Mouse (Mus musculus) kidney, embryonic 14.5 days (tissue): Measurements from ENCODE around the gene Rtraf. TPM values are rescaled to one million over a fixed set of nuclear protein-coding genes. Genes with fewer than 3 reads are reported as not detected.

Experiments
- ATAC-seq: fragments of 200-750 bp; cut with Nextera tagmentation; 2 replicates; pipeline ENCODE4 v1.8.0; 2017; ENCODE audit warnings: moderate number of reproducible peaks, mild to moderate bottlenecking, moderate TSS enrichment, moderate library complexity; ENCODE audit not compliant: low FRiP score, low TSS enrichment
- H3K27ac ChIP-seq: fragments of 300-500 bp; sonication (generic); 2 replicates; pipeline ENCODE4 v1.5.1; 2014; ENCODE audit warnings: low read depth, mild to moderate bottlenecking, low read length, moderate library complexity, mixed read lengths
- H3K27me3 ChIP-seq: fragments of 300-500 bp; sonication (generic); 2 replicates; pipeline ENCODE4 v1.6.1; 2014; ENCODE audit warnings: mild to moderate bottlenecking, low read length; ENCODE audit not compliant: control insufficient read depth, insufficient read depth
- H3K36me3 ChIP-seq: fragments of 300-500 bp; sonication (generic); 2 replicates; pipeline ENCODE4 v1.6.1; 2014; ENCODE audit warnings: low read length, mixed read lengths; ENCODE audit not compliant: control insufficient read depth, insufficient read depth
- H3K4me1 ChIP-seq: fragments of 300-500 bp; sonication (generic); 2 replicates; pipeline ENCODE4 v1.6.1; 2014; ENCODE audit warnings: low read length, mixed read lengths; ENCODE audit not compliant: control insufficient read depth, insufficient read depth
- H3K4me2 ChIP-seq: fragments of 300-500 bp; sonication (generic); replicated peaks from 2 replicates; pipeline ENCODE4 v1.6.1; 2014; ENCODE audit warnings: low read depth, mild to moderate bottlenecking, low read length
- H3K4me3 ChIP-seq: fragments of 300-500 bp; sonication (generic); 2 replicates; pipeline ENCODE4 v1.5.1; 2014; ENCODE audit warnings: mild to moderate bottlenecking, low read length
- H3K9ac ChIP-seq: fragments of 300-500 bp; sonication (generic); 2 replicates; pipeline ENCODE4 v1.6.1; 2014; ENCODE audit warnings: low read depth, mild to moderate bottlenecking, low read length, moderate library complexity
- H3K9me3 ChIP-seq: fragments of 300-500 bp; sonication (generic); 2 replicates; pipeline ENCODE4 v1.6.1; 2016; ENCODE audit warnings: low read length; ENCODE audit not compliant: control insufficient read depth
- WGBS: fragments of 180-500 bp; shearing (Covaris S2); extraction: QIAGEN DNeasy Blood & Tissue Kit; methylation state at CpG from one replicate; pipeline ENCODE4 v1.1.7; 2014; 5-methylcytosine and 5-hydroxymethylcytosine counted together
- polyA plus RNA-seq: library from polyadenylated mRNA; unstranded; fragments of >200 nt; fragmentation: Nextera tagmentation; extraction: Ambion mirVana; gene quantifications from 2 replicates; pipeline ENCODE4 v1.2.1, GENCODE M21; 2014

Rtraf gene
- polyA plus RNA-seq, 1 experiment from 2014 or later = 230 TPM

DNA sequence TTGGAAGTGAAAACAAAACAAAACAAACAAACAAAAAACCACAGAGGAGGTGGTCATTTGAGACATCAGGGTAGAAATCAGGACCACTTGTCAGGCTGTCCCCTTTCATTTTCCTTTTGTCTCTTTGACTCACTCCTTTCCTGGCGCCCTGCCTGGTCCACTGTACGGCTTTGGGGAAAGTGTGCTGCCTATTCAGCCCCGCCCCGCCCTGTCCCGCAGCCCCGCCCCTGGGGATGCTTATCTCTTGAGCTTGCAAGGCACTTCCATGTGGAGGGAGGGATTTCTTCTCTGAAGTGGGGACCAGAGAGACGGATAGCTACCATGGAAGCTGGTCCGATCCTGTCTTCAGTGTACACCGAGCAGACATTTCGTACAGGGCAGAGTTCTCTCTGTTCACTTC is 20.0 kb downstream of the Rtraf start:
- H3K36me3 ChIP-seq = peaks cover 28% of the 10 kb centered on the region
- no peaks in the 10 kb centered on the region for H3K4me1 ChIP-seq
- no peak overlapping the region for H3K4me2 ChIP-seq
- H3K4me3 ChIP-seq = no peak overlapping the region
- no peaks in the 10 kb centered on the region for H3K27me3 ChIP-seq
- no peak overlapping the region for H3K9ac ChIP-seq
- H3K9me3 ChIP-seq = no peaks in the 10 kb centered on the region
- H3K27ac ChIP-seq = no peak overlapping the region
- no peak for ATAC-seq
- WGBS = 78% methylated on average over 10 of the region's 10 CpGs

DNA sequence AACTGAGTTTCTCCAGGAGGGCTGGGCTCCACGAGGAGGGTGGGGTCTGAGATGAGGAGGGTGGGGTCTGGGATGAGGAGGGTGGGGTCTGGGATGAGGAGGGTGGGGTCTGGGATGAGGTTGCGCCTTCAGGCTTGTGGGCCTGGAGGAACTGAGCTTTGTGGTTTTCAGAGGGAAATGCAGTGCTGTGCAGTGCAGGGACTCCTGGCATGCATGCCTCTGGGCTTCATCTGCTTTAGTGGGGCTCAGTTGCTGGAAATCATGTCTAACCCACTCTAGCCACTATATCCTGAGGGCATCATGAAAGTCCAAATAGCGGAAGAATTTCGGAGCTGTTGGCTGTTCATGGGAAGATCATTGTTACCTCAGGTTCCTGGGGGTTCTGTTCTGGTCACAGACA is 20.4 kb downstream of the Rtraf start:
- no peak overlapping the region for H3K9ac ChIP-seq
- 77% methylated on average over 4 of the region's 4 CpGs for WGBS
- H3K36me3 ChIP-seq = peaks cover 32% of the 10 kb centered on the region
- H3K4me2 ChIP-seq = no peak overlapping the region
- no peaks in the 10 kb centered on the region for H3K4me1 ChIP-seq
- no peak for ATAC-seq
- no peaks in the 10 kb centered on the region for H3K9me3 ChIP-seq
- H3K4me3 ChIP-seq = no peak overlapping the region
- no peaks in the 10 kb centered on the region for H3K27me3 ChIP-seq
- H3K27ac ChIP-seq = no peak overlapping the region

DNA sequence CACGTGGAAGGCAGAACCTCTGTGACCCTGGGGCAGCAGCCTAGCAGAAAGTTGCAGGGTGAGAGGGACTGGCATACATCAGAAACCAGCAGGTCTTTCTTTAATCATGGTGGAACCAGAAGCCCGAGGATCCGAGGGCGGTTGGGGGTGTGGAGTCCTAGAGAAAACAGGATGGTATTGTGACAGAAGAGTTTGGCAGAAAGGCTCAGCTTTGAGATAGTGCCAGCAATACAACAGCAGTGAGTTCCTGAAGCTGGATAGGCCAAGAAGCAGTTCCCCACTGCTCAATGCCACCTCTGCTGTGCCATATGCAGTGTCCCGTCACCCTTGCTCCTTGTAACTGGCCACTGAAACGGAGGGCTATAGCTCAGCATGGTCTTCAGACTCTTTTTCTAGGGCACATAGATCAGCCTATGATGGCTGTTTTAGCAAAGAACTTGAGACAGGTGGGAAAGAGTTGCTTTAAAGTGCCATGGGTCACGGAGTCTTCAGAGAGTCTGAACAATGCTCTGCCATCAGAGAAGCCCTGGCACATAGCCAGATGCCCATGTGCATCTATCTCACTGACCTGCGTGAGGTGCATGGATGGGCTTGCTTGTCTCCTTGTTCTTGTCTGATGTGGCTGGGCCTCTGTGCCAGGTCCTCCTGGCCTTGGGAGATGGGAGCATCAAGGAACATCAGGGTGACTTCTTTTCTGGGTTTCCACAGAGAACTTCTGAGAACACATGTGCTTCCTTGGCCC is 22.0 kb downstream of the Rtraf start:
- H3K9ac ChIP-seq = no peak overlapping the region
- no peak overlapping the region for H3K4me3 ChIP-seq
- H3K4me1 ChIP-seq = no peaks in the 10 kb centered on the region
- peaks cover 42% of the 10 kb centered on the region for H3K36me3 ChIP-seq
- WGBS = 87% methylated on average over 8 of the region's 8 CpGs
- no peak overlapping the region for H3K4me2 ChIP-seq
- no peaks in the 10 kb centered on the region for H3K9me3 ChIP-seq
- H3K27ac ChIP-seq = no peak overlapping the region
- no peak for ATAC-seq
- H3K27me3 ChIP-seq = no peaks in the 10 kb centered on the region

DNA sequence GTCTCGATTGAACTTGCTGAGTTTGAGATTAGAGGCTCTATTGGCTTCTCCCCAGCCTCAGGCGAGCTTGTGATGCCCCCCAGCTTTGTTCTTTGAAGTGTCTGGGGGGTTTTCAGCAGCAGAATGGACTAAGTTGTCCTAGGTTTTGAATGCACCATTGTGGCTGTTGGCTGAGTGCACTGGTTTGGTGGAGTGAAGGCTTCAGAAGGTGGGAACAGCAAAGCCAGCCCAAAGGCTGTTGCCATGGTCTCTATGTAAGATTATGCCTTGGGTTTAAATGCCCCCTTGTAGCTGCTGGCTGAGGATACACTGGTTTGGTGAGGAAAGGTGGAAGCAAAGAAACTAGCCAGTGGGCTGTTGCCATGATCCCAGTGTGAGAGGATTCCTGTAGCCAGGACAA is 23.1 kb downstream of the Rtraf start:
- no peak overlapping the region for H3K9ac ChIP-seq

DNA sequence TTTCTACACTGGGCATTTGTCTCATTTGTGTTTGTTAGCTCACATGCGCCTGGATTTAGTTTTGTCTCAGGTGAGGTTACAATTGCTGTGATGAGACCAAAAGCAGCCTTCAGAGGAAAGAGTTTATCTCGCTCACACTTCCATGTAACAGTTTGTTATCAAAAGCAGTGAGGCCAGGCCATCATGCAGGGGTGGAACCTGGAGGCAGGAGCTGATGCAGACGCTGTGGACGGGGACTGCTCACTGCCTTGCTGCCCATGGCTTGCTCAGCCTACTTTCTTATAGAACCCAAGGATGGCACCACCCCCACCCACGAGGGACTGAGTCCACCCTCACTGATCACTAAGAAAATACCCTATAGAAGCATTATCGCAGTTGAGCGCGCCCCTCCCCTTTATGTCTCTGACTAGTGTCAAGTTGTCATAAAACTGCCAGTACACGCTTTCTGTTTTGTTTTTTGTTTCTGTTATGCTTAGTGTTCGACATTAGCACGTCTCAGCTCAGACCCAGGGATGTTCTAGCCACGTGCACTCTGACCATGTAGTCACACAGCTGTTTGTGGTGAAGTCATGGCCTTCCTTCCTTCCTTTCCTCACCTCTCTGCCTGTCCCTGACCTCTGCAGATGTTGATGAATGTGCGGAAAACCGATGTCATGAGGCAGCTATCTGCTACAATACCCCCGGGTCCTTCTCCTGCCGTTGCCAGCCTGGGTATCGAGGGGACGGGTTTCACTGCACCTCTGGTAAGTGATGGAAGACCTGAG is 26.9 kb downstream of the Rtraf start:
- no peak overlapping the region for H3K4me2 ChIP-seq
- no peaks in the 10 kb centered on the region for H3K4me1 ChIP-seq
- peaks cover 36% of the 10 kb centered on the region for H3K36me3 ChIP-seq
- no peaks in the 10 kb centered on the region for H3K27me3 ChIP-seq
- 77% methylated on average over 18 of the region's 18 CpGs for WGBS
- ATAC-seq = peak; percentile 24; the same call in 1 of the 2 replicates
- no peaks in the 10 kb centered on the region for H3K9me3 ChIP-seq
- no peak overlapping the region for H3K27ac ChIP-seq
- H3K4me3 ChIP-seq = no peak overlapping the region
- no peak overlapping the region for H3K9ac ChIP-seq

More for the DNA sequence above, 23.1 kb downstream of the Rtraf start:
- Histone ChIP-seq H3K27me3 (no peaks in the 10 kb centered on the region), H3K27ac (no peak overlapping the region), H3K36me3 (peaks cover 37% of the 10 kb centered on the region), H3K4me1 (no peaks in the 10 kb centered on the region), H3K9me3 (no peaks in the 10 kb centered on the region), H3K4me2 (no peak overlapping the region), H3K4me3 (no peak overlapping the region)
- 60% methylated on average over 2 of the region's 2 CpGs for WGBS
- ATAC-seq = no peak

DNA sequence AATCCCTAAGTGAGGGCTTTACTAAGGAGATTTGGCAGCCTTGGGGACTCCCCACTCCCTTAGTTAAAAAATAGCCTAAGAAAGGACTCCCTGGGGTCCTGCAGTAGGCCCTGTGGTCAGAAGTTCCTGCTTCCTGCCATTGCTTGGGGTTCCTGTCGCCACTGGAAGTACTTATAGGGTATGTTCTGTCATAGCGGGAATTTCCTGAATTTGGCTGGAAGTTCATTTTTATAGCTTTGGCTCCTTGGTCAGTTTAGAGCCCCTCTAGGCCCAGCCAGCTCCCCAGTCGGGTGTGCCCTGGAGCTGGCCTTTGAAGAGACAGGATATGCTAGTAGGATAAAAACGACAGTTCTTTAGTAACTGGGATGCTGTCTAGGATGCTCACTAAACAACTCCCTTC is 28.7 kb downstream of the Rtraf start:
- ATAC-seq = no peak
- 59% methylated on average over 4 of the region's 4 CpGs for WGBS
- H3K36me3 ChIP-seq = peaks cover 35% of the 10 kb centered on the region

DNA sequence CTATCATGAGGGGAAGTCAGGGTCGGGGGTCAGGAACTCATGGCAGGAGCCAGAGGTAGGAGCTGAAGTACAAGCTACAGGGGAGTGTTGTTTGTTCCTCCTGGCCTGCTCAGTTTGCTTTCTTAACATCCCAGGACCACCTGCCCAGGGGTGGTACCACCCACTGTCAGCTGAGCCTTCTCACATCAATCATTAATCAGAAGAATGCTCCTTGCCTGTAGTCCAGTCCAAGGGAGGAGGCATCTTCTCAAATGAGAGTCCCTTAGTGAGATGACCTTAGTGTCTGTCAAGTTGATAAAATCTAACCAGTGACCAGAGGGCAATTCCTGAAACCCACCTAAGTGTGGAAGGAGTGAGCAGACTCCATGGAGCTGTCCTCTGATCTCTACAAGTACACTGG is 35.2 kb downstream of the Rtraf start:
- no peaks in the 10 kb centered on the region for H3K27me3 ChIP-seq
- no peak overlapping the region for H3K4me2 ChIP-seq
- H3K9me3 ChIP-seq = no peaks in the 10 kb centered on the region
- H3K4me3 ChIP-seq = no peak overlapping the region
- no peak overlapping the region for H3K9ac ChIP-seq
- WGBS = 60% methylated on average over 1 of the region's 1 CpGs
- H3K4me1 ChIP-seq = no peaks in the 10 kb centered on the region
- no peak for ATAC-seq
- peaks cover 11% of the 10 kb centered on the region for H3K36me3 ChIP-seq
- no peak overlapping the region for H3K27ac ChIP-seq

More for the DNA sequence above, 28.7 kb downstream of the Rtraf start:
- H3K4me2 ChIP-seq = no peak overlapping the region
- H3K4me3 ChIP-seq = no peak overlapping the region
- no peaks in the 10 kb centered on the region for H3K9me3 ChIP-seq
- H3K27ac ChIP-seq = no peak overlapping the region
- H3K27me3 ChIP-seq = no peaks in the 10 kb centered on the region
- no peaks in the 10 kb centered on the region for H3K4me1 ChIP-seq
- no peak overlapping the region for H3K9ac ChIP-seq

DNA sequence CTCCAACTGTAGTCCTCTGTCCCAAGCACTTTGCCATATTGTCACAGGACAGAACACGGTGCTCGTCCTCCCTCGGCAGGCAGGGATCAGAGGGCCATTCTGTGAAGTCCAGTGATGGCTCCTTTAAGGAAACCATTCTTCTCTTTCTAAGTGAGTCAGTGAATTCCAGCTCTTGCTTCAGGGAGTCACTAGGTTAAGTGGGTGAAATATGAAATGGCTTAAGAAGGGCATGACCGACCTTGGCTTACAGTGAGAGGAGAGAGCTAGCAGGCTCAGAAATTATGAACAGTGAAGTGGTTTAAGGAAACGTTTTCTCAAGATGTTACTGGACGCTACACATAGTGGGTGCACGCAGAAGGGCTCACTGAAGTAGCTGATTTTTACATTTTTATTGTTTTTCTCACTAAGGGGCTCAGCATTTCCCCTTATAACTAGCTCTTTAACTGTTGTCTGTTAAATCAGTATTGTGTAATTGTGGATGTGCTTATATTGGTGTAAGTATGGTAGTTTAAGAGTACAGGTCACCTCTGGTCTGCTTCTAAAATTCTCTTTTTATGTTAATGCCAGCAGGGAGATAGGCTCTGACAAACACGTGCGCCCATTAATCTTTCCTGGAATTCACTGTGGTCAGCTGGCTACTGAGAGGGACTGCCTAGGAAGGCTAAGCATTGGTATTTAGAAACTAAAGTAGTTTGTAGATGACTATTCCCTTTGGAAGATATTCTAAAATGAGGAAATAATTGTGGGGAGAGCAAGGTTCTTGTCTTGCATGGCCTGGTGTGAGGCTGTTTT is 37.6 kb downstream of the Rtraf start:
- no peak overlapping the region for H3K9ac ChIP-seq
- no peaks in the 10 kb centered on the region for H3K4me1 ChIP-seq
- H3K4me3 ChIP-seq = no peak overlapping the region
- no peak overlapping the region for H3K4me2 ChIP-seq
- ATAC-seq = no peak
- H3K36me3 ChIP-seq = peaks cover 4% of the 10 kb centered on the region; the same call in 1 of the 2 replicates
- WGBS = 70% methylated on average over 9 of the region's 9 CpGs
- H3K9me3 ChIP-seq = no peaks in the 10 kb centered on the region
- H3K27me3 ChIP-seq = no peaks in the 10 kb centered on the region
- H3K27ac ChIP-seq = no peak overlapping the region
